Mouse (Mus musculus): ENCODE measurements around the gene Smim6.

Gene Smim6

DNA sequence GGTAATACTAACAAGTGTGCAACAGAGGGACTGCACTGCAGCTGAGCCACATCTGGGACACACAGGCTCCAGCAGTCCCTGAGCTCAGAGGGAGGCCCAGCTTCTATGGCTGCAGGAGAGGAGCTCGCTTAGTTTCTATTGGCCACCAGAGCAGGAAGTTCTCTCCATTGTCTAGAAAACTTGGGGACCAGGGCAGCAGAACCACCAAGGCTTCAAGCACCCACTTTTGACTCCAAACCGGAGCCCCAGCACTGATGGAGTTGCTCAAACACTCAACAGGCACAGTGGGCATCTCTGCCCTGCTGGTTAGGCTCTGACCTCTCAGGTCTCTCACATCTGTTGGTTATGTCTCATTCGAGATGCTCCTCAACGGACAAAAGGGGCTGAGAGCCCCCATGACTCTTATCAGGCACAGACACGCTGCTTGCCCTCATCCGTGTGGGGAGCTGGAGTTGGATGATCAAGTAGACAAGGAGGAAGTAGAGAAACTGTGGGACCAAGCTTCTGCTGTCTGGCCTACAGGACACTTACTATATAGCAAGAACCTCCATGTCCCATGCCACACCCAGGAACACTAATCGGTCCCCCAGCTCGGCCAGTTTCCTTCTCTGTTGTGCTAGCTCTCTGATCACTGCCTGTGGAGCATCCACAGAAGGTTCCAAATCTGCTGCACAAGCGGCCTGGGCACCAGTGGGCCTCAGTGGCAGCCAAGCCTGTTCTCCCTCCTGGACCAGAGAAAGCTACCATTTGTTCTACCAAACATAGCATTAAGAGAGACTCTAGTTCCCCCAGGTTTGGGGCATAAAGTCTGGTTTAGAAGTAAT is 10.3 kb upstream of the Smim6 start:
- DNase-seq, result no peak

- DNase-seq, result no peak
Measured at GRCm38 (mm10) chr11:115902177-115902576, 9.6 kb upstream of the Smim6 start.

GRCm38 (mm10) chr11:115902831-115903230 is 9.0 kb upstream of the Smim6 start:
- DNase-seq, result peak in 1 of 2 experiments; percentile 48

DNA sequence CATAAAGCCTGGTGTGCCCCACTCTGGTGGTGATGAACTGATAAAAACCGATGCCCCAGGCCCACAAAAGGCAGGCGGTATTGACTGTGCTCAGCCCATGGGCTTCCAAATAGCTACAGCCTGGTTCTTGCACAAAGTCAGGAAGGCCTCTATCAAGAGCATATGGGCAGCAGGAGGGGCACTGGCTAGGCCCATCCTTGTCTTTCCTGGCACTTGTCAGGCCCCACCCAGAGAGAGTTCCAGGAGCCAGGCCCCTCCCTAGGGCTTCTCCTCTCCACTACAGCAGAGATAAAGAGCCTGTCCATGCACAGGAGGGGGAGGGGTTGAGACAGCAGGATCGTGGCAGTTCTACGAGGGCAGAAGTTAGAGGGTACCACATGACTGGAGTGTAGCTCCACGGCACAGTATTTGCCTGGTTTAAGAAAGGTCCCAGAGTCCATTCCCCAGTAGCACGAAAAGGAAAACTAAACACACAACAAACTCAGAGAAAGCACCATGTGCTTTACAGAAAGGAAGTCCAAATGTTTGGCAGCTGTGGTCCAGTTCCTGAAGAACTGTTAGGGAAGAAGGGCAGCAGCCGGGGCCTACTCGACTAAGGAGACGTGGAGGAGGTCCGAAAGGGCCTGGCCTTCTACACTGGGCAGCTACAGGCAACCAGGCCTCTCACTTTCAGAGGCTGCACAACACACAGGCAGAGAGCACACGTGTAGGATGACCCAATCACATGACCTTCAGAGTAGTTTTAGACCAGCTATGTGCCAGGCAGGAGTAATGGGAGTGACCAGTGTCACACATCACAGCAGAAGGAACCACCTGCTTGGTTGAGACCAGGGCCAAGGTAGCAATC is 8.2 kb upstream of the Smim6 start:
- DNase-seq, result peak in 1 of 2 experiments; percentile 54

- DNase-seq, result no peak
Measured at GRCm38 (mm10) chr11:115904231-115904955, 7.4 kb upstream of the Smim6 start.

GRCm38 (mm10) chr11:115904956-115905790 is 6.6 kb upstream of the Smim6 start:
- no peak for DNase-seq

DNA sequence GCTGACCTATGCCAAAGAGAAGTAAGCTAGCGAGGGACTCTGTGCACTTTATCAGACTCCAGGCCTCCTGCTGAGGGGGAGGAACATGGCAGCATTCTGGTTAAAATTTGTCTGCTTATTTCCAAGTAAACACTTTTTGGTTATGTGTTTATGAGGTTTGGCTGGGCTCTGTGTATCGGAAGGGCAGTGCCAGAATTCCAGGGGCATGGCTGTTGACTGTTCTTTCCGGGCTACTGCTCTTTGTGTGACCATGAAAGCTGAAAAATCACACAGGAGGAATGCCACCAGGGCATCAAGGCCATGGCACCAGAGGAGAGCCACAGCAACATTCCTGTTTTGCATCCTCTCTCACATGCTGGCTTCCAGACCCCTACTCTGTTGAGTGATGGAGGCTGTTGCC is 5.7 kb upstream of the Smim6 start:
- no peak for DNase-seq

DNA sequence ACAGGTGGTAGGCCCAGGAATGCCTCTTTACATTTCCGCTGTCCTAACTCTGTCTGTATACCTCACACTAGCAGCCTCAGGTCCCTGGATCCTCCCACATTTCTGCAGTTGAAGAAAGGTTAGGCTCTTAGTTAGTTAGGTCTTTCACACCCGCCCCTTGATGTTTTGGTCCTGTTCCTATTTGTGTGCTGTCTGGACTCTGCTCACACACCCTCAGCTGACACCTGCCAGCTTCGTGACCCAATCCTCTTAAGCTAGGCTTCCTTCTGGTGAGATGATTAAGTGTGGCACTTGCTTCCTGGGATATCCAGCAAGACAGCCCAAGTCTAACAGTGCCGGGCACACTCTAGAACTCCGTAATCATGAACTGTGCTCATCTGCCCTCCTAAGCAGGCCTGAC is 5.3 kb upstream of the Smim6 start:
- no peak for DNase-seq

GRCm38 (mm10) chr11:115911134-115911561 is 669 bp upstream of the Smim6 start:
- no peak for DNase-seq

- DNase-seq, result no peak
Measured at GRCm38 (mm10) chr11:115916579-115916978, 4.8 kb downstream of the Smim6 start.

GRCm38 (mm10) chr11:115918637-115919036 is 6.8 kb downstream of the Smim6 start:
- DNase-seq, result no peak

- DNase-seq, result no peak
Measured at GRCm38 (mm10) chr11:115919073-115919472, 7.3 kb downstream of the Smim6 start.

GRCm38 (mm10) chr11:115920110-115920818 is 8.4 kb downstream of the Smim6 start:
- DNase-seq, result peak; percentile 75 to 80

GRCm38 (mm10) chr11:115921986-115922385 is 10.2 kb downstream of the Smim6 start:
- DNase-seq, result no peak

DNA sequence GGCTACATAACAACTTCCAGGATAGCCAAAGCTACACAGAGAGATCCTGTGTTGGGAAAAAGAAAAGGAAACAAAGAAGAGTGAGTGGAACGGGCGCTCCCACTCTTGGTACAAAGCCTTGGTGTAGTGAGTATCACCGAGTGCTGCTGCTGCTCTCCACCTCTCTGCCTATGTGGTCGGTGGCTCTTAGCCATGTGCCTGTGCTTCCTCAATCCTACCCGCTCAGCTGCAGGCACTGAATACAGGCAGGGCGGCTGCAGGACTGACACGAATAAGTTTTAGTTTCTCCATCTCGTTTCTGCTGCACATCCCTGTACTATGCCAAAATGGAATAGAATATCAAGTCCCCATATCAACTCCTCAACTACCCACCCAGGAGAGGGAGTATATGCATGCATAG is 17.2 kb downstream of the Smim6 start:
- no peak for DNase-seq

GRCm38 (mm10) chr11:115929818-115930217 is 18.0 kb downstream of the Smim6 start:
- no peak for DNase-seq

DNA sequence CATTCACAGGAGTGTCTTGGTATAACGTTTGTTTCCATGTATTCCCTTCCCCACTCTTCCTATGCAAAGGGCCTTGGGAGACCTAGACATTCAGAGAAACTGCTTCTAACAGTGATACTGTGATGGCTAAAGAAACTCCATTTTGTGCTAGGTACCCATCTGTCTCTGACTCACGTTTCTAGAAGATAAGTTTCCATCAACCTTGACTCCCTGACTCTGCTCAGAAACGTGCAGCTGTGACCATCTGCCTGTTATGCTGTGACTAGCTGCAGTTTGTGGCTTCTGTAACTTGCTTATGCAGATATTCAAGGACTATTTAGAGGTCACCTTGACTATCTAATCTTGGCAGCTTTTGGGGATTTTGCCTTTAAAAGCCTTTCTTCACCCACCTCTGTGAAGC is 19.4 kb downstream of the Smim6 start:
- DNase-seq, result no peak

GRCm38 (mm10) chr11:115933108-115933746 is 21.4 kb downstream of the Smim6 start, which contains the start of the genes Sap30bp and Recql5:
Gene Sap30bp, plus strand, starts transcription at chr11:115933282.
Gene Recql5, minus strand, starts transcription at chr11:115933477.
- DNase-seq, result peak; percentile 99

DNA sequence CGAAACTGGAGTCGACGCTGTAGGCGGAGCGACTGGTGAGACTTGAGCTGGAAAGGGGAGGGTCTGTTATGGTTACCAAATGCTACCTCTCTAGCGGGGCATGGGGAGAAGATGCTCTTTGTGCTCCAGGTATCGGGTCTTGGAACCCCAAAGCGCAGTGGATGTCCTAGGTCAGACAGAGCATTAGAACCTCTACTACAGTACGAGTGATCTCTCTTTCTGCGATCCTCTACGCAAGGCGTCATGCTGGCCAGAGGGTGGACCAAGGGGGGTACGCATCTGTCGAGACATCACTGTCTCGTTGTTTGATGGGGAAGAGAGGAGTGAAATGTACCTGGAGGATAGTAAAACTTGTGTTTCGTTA is 21.9 kb downstream of the Smim6 start:
- DNase-seq, result no peak

DNA sequence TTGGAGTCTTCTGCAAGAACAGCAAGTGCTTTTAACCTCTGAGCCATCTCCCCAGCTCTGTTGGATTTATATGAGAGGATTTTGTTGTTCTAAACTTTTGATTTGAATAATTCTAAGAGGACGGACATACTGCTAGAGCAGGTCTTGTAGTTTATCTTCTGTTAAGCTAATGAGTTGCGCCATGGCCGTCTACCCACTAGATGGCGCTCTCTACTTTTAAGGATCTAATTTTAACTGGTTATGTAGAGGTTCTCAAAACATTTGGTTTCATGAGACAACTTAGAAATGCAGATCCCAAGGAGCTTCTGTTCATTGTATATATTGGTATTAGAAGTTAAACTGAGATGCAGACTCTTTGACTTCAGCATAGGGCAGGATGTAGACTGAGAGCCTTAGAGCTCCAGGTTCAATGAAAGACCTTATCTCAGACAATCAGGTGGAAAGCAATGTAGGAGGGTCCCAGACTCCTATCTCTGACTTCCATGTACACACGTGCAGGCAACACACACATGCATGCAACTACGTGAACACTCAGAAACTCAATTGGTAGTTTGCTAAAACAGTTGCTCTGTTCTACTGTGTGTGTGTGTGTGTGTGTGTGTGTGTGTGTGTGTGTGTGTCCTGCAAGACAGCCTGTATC is 28.0 kb downstream of the Smim6 start:
- peak; percentile 78 to 87 for DNase-seq
